Mouse (Mus musculus) neural tube, embryonic 14.5 days (tissue): ENCODE data around the gene Supt20. TPM values are rescaled to one million over a fixed set of nuclear protein-coding genes. Genes with fewer than 3 reads are reported as not detected.
A peak's percentile ranks its signal among the peaks of the same experiment; 100 is the strongest.

Experiments
- ATAC-seq: fragments of 200-750 bp; cut with Nextera tagmentation; 2 replicates; pipeline ENCODE4 v1.8.0; 2017; ENCODE audit warnings: low read depth, mild to moderate bottlenecking, moderate TSS enrichment, moderate library complexity
- H3K27ac ChIP-seq: fragments of 300-500 bp; sonication (generic); 2 replicates; pipeline ENCODE4 v1.5.1; 2014; ENCODE audit warnings: low read depth, mild to moderate bottlenecking, control low read depth, low read length, moderate library complexity, mixed read lengths
- H3K27me3 ChIP-seq: fragments of 300-500 bp; sonication (generic); 2 replicates; pipeline ENCODE4 v1.6.1; 2014; ENCODE audit warnings: low read length; ENCODE audit not compliant: control insufficient read depth, insufficient read depth
- H3K36me3 ChIP-seq: fragments of 300-500 bp; sonication (generic); 2 replicates; pipeline ENCODE4 v1.6.1; 2014; ENCODE audit warnings: low read length, mixed read lengths; ENCODE audit not compliant: control insufficient read depth, insufficient read depth
- H3K4me1 ChIP-seq: fragments of 300-500 bp; sonication (generic); 2 replicates; pipeline ENCODE4 v1.6.1; 2014; ENCODE audit warnings: low read length; ENCODE audit not compliant: control insufficient read depth, insufficient read depth
- H3K4me2 ChIP-seq: fragments of 300-500 bp; sonication (generic); 2 replicates; pipeline ENCODE4 v1.6.1; 2014; ENCODE audit warnings: mild to moderate bottlenecking, low read depth, low read length, control low read depth
- H3K4me3 ChIP-seq: fragments of 300-500 bp; sonication (generic); 2 replicates; pipeline ENCODE4 v1.5.1; 2014; ENCODE audit warnings: low read depth, low read length, control low read depth, mixed read lengths
- H3K9ac ChIP-seq: fragments of 300-500 bp; sonication (generic); replicated peaks from 2 replicates; pipeline ENCODE4 v1.6.1; 2014; ENCODE audit warnings: low read depth, mild to moderate bottlenecking, control low read depth, low read length, mixed read lengths
- H3K9me3 ChIP-seq: fragments of 300-500 bp; sonication (generic); 2 replicates; pipeline ENCODE4 v1.6.1; 2016; ENCODE audit warnings: low read length; ENCODE audit not compliant: control insufficient read depth
- whole genome bisulfite sequencing: fragments of 180-500 bp; shearing (Covaris S2); extraction: QIAGEN DNeasy Blood & Tissue Kit; methylation state at CpG from one replicate; pipeline ENCODE4 v1.1.7; 2014; 5-methylcytosine and 5-hydroxymethylcytosine counted together
- polyA plus RNA-seq: library from polyadenylated mRNA; unstranded; fragments of >200 nt; fragmentation: Nextera tagmentation; extraction: Ambion mirVana; gene quantifications from 2 replicates; pipeline ENCODE4 v1.2.1, GENCODE M21; 2014

The Supt20 gene
- 92.3 and 94.2 TPM in 2 replicates for polyA plus RNA-seq

- Histone ChIP-seq H3K9ac (peak within 1 kb of the TSS; percentile 52), H3K4me3 (peak within 1 kb of the TSS; percentile 61), H3K27me3 (no peaks in the 10 kb centered on the region), H3K4me2 (peak within 1 kb of the TSS; percentile 75), H3K9me3 (no peaks in the 10 kb centered on the region), H3K36me3 (peaks cover 7% of the 10 kb centered on the region; the same call in 1 of the 2 replicates), H3K27ac (peak within 1 kb of the TSS; percentile 24; the same call in 1 of the 2 replicates), H3K4me1 (no peaks in the 10 kb centered on the region)
- peak; percentile 100 for ATAC-seq
- WGBS = 2% methylated on average over 65 of the region's 65 CpGs
Measured at GRCm38 (mm10) chr3:54692202-54693055, at the start of gene Supt20. Gene Supt20 (plus strand): TSS chr3:54692807.

GRCm38 (mm10) chr3:54642851-54643250 is 49.8 kb upstream of the Supt20 start:
- H3K4me1 ChIP-seq = no peaks in the 10 kb centered on the region
- no peak overlapping the region for H3K27ac ChIP-seq
- H3K4me3 ChIP-seq = no peak overlapping the region
- WGBS = 89% methylated on average over 1 of the region's 1 CpGs
- no peaks in the 10 kb centered on the region for H3K27me3 ChIP-seq
- no peaks in the 10 kb centered on the region for H3K9me3 ChIP-seq
- no peak for ATAC-seq
- no peaks in the 10 kb centered on the region for H3K36me3 ChIP-seq
- H3K4me2 ChIP-seq = no peak overlapping the region
- H3K9ac ChIP-seq = no peak overlapping the region

GRCm38 (mm10) chr3:54647583-54647982 is 45.0 kb upstream of the Supt20 start:
- no peak overlapping the region for H3K4me2 ChIP-seq
- no peak for ATAC-seq
- 79% methylated on average over 2 of the region's 2 CpGs for WGBS

GRCm38 (mm10) chr3:54651576-54651975 is 41.0 kb upstream of the Supt20 start:
- WGBS = 78% methylated on average over 4 of the region's 4 CpGs
- Histone ChIP-seq H3K4me2 (no peak overlapping the region), H3K27me3 (no peaks in the 10 kb centered on the region), H3K4me1 (no peaks in the 10 kb centered on the region), H3K9ac (no peak overlapping the region), H3K9me3 (no peaks in the 10 kb centered on the region), H3K36me3 (no peaks in the 10 kb centered on the region), H3K4me3 (no peak overlapping the region), H3K27ac (no peak overlapping the region)
- ATAC-seq = no peak

More at GRCm38 (mm10) chr3:54647583-54647982, 45.0 kb upstream of the Supt20 start:
- Histone ChIP-seq H3K4me3 (no peak overlapping the region), H3K36me3 (no peaks in the 10 kb centered on the region), H3K27me3 (no peaks in the 10 kb centered on the region), H3K4me1 (no peaks in the 10 kb centered on the region), H3K9me3 (no peaks in the 10 kb centered on the region), H3K9ac (no peak overlapping the region), H3K27ac (no peak overlapping the region)

- Histone ChIP-seq H3K27ac (no peak overlapping the region), H3K36me3 (no peaks in the 10 kb centered on the region), H3K9ac (no peak overlapping the region), H3K27me3 (no peaks in the 10 kb centered on the region), H3K4me3 (no peak overlapping the region), H3K4me2 (no peak overlapping the region), H3K9me3 (no peaks in the 10 kb centered on the region), H3K4me1 (no peaks in the 10 kb centered on the region)
- 90% methylated on average over 1 of the region's 1 CpGs for WGBS
- no peak for ATAC-seq
Measured at GRCm38 (mm10) chr3:54654169-54654568, 38.4 kb upstream of the Supt20 start.

- Histone ChIP-seq H3K9ac (no peak overlapping the region), H3K9me3 (no peaks in the 10 kb centered on the region), H3K27ac (no peak overlapping the region), H3K4me3 (no peak overlapping the region), H3K36me3 (no peaks in the 10 kb centered on the region), H3K4me2 (no peak overlapping the region), H3K27me3 (no peaks in the 10 kb centered on the region), H3K4me1 (no peaks in the 10 kb centered on the region)
- 88% methylated on average over 3 of the region's 3 CpGs for WGBS
- ATAC-seq = no peak
Measured at GRCm38 (mm10) chr3:54657090-54657489, 35.5 kb upstream of the Supt20 start.

GRCm38 (mm10) chr3:54657888-54658626 is 34.5 kb upstream of the Supt20 start:
- 77% methylated on average over 6 of the region's 6 CpGs for WGBS
- H3K4me1 ChIP-seq = no peaks in the 10 kb centered on the region
- H3K4me2 ChIP-seq = no peak overlapping the region
- no peak overlapping the region for H3K27ac ChIP-seq
- H3K9ac ChIP-seq = no peak overlapping the region
- H3K27me3 ChIP-seq = no peaks in the 10 kb centered on the region
- no peaks in the 10 kb centered on the region for H3K9me3 ChIP-seq
- no peaks in the 10 kb centered on the region for H3K36me3 ChIP-seq
- ATAC-seq = no peak
- H3K4me3 ChIP-seq = no peak overlapping the region

GRCm38 (mm10) chr3:54659736-54660135 is 32.9 kb upstream of the Supt20 start:
- Histone ChIP-seq H3K4me3 (no peak overlapping the region), H3K4me1 (no peaks in the 10 kb centered on the region), H3K4me2 (no peak overlapping the region), H3K9ac (no peak overlapping the region), H3K27me3 (no peaks in the 10 kb centered on the region), H3K36me3 (no peaks in the 10 kb centered on the region), H3K9me3 (no peaks in the 10 kb centered on the region), H3K27ac (no peak overlapping the region)
- no peak for ATAC-seq
- 93% methylated on average over 2 of the region's 2 CpGs for WGBS

GRCm38 (mm10) chr3:54662411-54662810 is 30.2 kb upstream of the Supt20 start:
- H3K9me3 ChIP-seq = no peaks in the 10 kb centered on the region
- H3K27ac ChIP-seq = no peak overlapping the region
- no peak overlapping the region for H3K4me2 ChIP-seq
- 73% methylated on average over 5 of the region's 5 CpGs for WGBS
- H3K36me3 ChIP-seq = no peaks in the 10 kb centered on the region
- ATAC-seq = no peak
- H3K4me1 ChIP-seq = no peaks in the 10 kb centered on the region
- no peaks in the 10 kb centered on the region for H3K27me3 ChIP-seq
- no peak overlapping the region for H3K9ac ChIP-seq
- no peak overlapping the region for H3K4me3 ChIP-seq
